In genomic region chr11:76025080-76025583, GRCm38 (mm10) we compare ENCODE assay signal across 15 mouse cellular contexts. TPM values are rescaled to one million over a fixed set of nuclear protein-coding genes. Genes with fewer than 3 reads are reported as not detected.
A peak's percentile ranks its signal among the peaks of the same experiment; 100 is the strongest.
DNase-seq lines count a peak whose midpoint lies in the region; ATAC-seq and TF ChIP-seq lines count a peak whose summit lies in the region.
"Had no signal": no experiment of that assay in that cellular context is flagged by ENCODE, and none has a peak within 500 bp of the region (broad histone marks: within the 10 kb centered on the region; RNA-seq: fewer than 3 reads in every experiment).

No protein-coding gene starts in this region.

- DNase-seq in gastrocnemius, adult 2 months: no peak
- no peak for DNase-seq in gastrocnemius, postnatal 4 days (ENCODE audit: low spot score in 2 of 2)
- no peak for DNase-seq in lung, postnatal 25 days (ENCODE audit: low spot score)
- no peak for DNase-seq in hindbrain, embryonic 11.5 days (ENCODE audit: low spot score)
- DNase-seq: adrenal gland, postnatal 25 days; cerebellum, adult 8-10 months; heart, postnatal 36 days; kidney, adult 9 months; thymus, adult 2 months had no signal

- 54% methylated on average over 7 of the region's 7 CpGs for WGBS in lung, embryonic 16.5 days
- 77% methylated on average over 7 of the region's 7 CpGs for WGBS in intestine, embryonic 16.5 days
- WGBS in stomach, embryonic 14.5 days: 64% methylated on average over 7 of the region's 7 CpGs
- WGBS in hindbrain, embryonic 11.5 days: 74% methylated on average over 7 of the region's 7 CpGs
- 69% methylated on average over 7 of the region's 7 CpGs for WGBS in hindbrain, embryonic 16.5 days

- no peak for ATAC-seq in lung, embryonic 16.5 days (ENCODE audit: low read depth)
- no peak for ATAC-seq in intestine, embryonic 16.5 days
- ATAC-seq in stomach, embryonic 14.5 days (ENCODE audit: insufficient number of reproducible peaks, insufficient read depth, low FRiP score, low read depth): no peak
- no peak for ATAC-seq in hindbrain, embryonic 11.5 days (ENCODE audit: low FRiP score)
- ATAC-seq in hindbrain, embryonic 16.5 days: no peak
- ATAC-seq: midbrain, embryonic 16.5 days had no signal

- peak overlapping the region; percentile 89 for H3K27ac ChIP-seq in gastrocnemius, adult 2 months
- H3K27ac ChIP-seq in lung, embryonic 16.5 days (ENCODE audit: low read length): no peak overlapping the region
- no peak overlapping the region for H3K27ac ChIP-seq in intestine, embryonic 16.5 days (ENCODE audit: low read length)
- no peak overlapping the region for H3K27ac ChIP-seq in stomach, embryonic 14.5 days (ENCODE audit: low read length)
- H3K27ac ChIP-seq in hindbrain, embryonic 11.5 days (ENCODE audit: low read depth, low read length): no peak overlapping the region
- no peak overlapping the region for H3K27ac ChIP-seq in hindbrain, embryonic 16.5 days (ENCODE audit: low read depth, low read length)
- H3K27ac ChIP-seq: liver, embryonic 14.5 days had no signal

- no peak for TF ChIP-seq CTCF in gastrocnemius, adult 2 months (IDR thresholded peaks at IDR 0.05)

- H3K27me3 ChIP-seq in lung, embryonic 16.5 days (ENCODE audit: control insufficient read depth, insufficient read depth, low read depth, low read length): no peaks in the 10 kb centered on the region
- no peaks in the 10 kb centered on the region for H3K27me3 ChIP-seq in intestine, embryonic 16.5 days (replicated peaks; ENCODE audit: control insufficient read depth, insufficient read depth, low read length)
- no peaks in the 10 kb centered on the region for H3K27me3 ChIP-seq in stomach, embryonic 14.5 days (ENCODE audit: control insufficient read depth, insufficient read depth, low read length)
- 0 out of 2 replicates have a peak, but pooled peaks cover 3% of the 10 kb centered on the region for H3K27me3 ChIP-seq in hindbrain, embryonic 11.5 days (ENCODE audit: control insufficient read depth, insufficient read depth, low read length)
- H3K27me3 ChIP-seq in hindbrain, embryonic 16.5 days (replicated peaks; ENCODE audit: control insufficient read depth, insufficient read depth, low read length): no peaks in the 10 kb centered on the region

- H3K4me3 ChIP-seq in gastrocnemius, adult 2 months: peak overlapping the region; percentile 94
- H3K4me3 ChIP-seq in lung, embryonic 16.5 days (ENCODE audit: low read length): peak overlapping the region; percentile 86
- H3K4me3 ChIP-seq in intestine, embryonic 16.5 days (ENCODE audit: low read length): peak overlapping the region; percentile 92
- no peak overlapping the region for H3K4me3 ChIP-seq in stomach, embryonic 14.5 days (ENCODE audit: low read depth, low read length)
- H3K4me3 ChIP-seq in hindbrain, embryonic 11.5 days (ENCODE audit: low read depth, low read length): no peak overlapping the region
- no peak overlapping the region for H3K4me3 ChIP-seq in hindbrain, embryonic 16.5 days (ENCODE audit: low read length)

- H3K4me2 ChIP-seq in lung, embryonic 16.5 days (ENCODE audit: low read depth, low read length): 0 out of 2 replicates have a peak overlapping the region, but pooled peaks have one; percentile 78
- peak overlapping the region; percentile 86 for H3K4me2 ChIP-seq in intestine, embryonic 16.5 days (ENCODE audit: low read depth, low read length)
- peak overlapping the region; percentile 69; the same call in 1 of the 2 replicates for H3K4me2 ChIP-seq in stomach, embryonic 14.5 days (replicated peaks; ENCODE audit: low read depth, low read length)
- no peak overlapping the region for H3K4me2 ChIP-seq in hindbrain, embryonic 11.5 days (replicated peaks; ENCODE audit: low read depth, low read length)
- no peak overlapping the region for H3K4me2 ChIP-seq in hindbrain, embryonic 16.5 days (ENCODE audit: low read length)

- no peak overlapping the region for H3K9ac ChIP-seq in lung, embryonic 16.5 days (ENCODE audit: low read length)
- H3K9ac ChIP-seq in intestine, embryonic 16.5 days (ENCODE audit: low read depth, low read length): peak overlapping the region; percentile 40
- no peak overlapping the region for H3K9ac ChIP-seq in stomach, embryonic 14.5 days (replicated peaks; ENCODE audit: low read depth, low read length)
- no peak overlapping the region for H3K9ac ChIP-seq in hindbrain, embryonic 11.5 days (ENCODE audit: low read depth, low read length)
- no peak overlapping the region for H3K9ac ChIP-seq in hindbrain, embryonic 16.5 days (ENCODE audit: low read depth, low read length)
- H3K9ac ChIP-seq: liver, embryonic 14.5 days had no signal

- H3K9me3 ChIP-seq in lung, embryonic 16.5 days (ENCODE audit: control insufficient read depth, low read length): no peaks in the 10 kb centered on the region
- H3K9me3 ChIP-seq in intestine, embryonic 16.5 days (ENCODE audit: control insufficient read depth, low read length): no peaks in the 10 kb centered on the region
- H3K9me3 ChIP-seq in stomach, embryonic 14.5 days (ENCODE audit: control insufficient read depth, low read depth, low read length): no peaks in the 10 kb centered on the region
- H3K9me3 ChIP-seq in hindbrain, embryonic 11.5 days (ENCODE audit: control insufficient read depth, low read length): no peaks in the 10 kb centered on the region
- no peaks in the 10 kb centered on the region for H3K9me3 ChIP-seq in hindbrain, embryonic 16.5 days (ENCODE audit: control insufficient read depth, low read length)

- peaks cover 24% of the 10 kb centered on the region for H3K4me1 ChIP-seq in lung, embryonic 16.5 days (replicated peaks; ENCODE audit: control insufficient read depth, insufficient read depth, low read length)
- H3K4me1 ChIP-seq in intestine, embryonic 16.5 days (ENCODE audit: control insufficient read depth, insufficient read depth, low read length): peaks cover 18% of the 10 kb centered on the region
- peaks cover 15% of the 10 kb centered on the region; the same call in 1 of the 2 replicates for H3K4me1 ChIP-seq in stomach, embryonic 14.5 days (ENCODE audit: control insufficient read depth, insufficient read depth, low read length)
- peaks cover 9% of the 10 kb centered on the region for H3K4me1 ChIP-seq in hindbrain, embryonic 11.5 days (replicated peaks; ENCODE audit: control insufficient read depth, insufficient read depth, low read length)
- peaks cover 13% of the 10 kb centered on the region for H3K4me1 ChIP-seq in hindbrain, embryonic 16.5 days (ENCODE audit: control insufficient read depth, insufficient read depth, low read depth, low read length)

- peaks cover 5% of the 10 kb centered on the region; the same call in 1 of the 2 replicates for H3K36me3 ChIP-seq in lung, embryonic 16.5 days (ENCODE audit: control insufficient read depth, insufficient read depth, low read length)
- 0 out of 2 replicates have a peak, but pooled peaks cover 3% of the 10 kb centered on the region for H3K36me3 ChIP-seq in intestine, embryonic 16.5 days (ENCODE audit: control insufficient read depth, insufficient read depth, low read length)
- H3K36me3 ChIP-seq in stomach, embryonic 14.5 days (ENCODE audit: control insufficient read depth, insufficient read depth, low read length): peaks cover 20% of the 10 kb centered on the region
- no peaks in the 10 kb centered on the region for H3K36me3 ChIP-seq in hindbrain, embryonic 11.5 days (ENCODE audit: control insufficient read depth, insufficient read depth, low read length)
- H3K36me3 ChIP-seq in hindbrain, embryonic 16.5 days (ENCODE audit: control insufficient read depth, insufficient read depth, low read length): no peaks in the 10 kb centered on the region

- intact Hi-C loops in gastrocnemius, adult 2 months (cut with DNase I): loop anchor here (5.0 kb wide), 1 partner anchor 142 kb away; no protein-coding TSS in a partner anchor

RNA-seq across cellular contexts. Expression of gene Rflnb, which starts 2.5 kb away (rescaled TPM):
- 10 to 100 TPM; 13.2 to 21.8 TPM for total RNA-seq in gastrocnemius, adult 2 months (2021)
- total RNA-seq in gastrocnemius, postnatal 4 days (2021): 10 to 100 TPM; 50.1 to 59.2 TPM
- 41.7 and 42.8 TPM in 2 replicates for polyA plus RNA-seq in lung, embryonic 16.5 days (2015; fragmentation: Nextera tagmentation; extraction: Ambion mirVana)
- polyA plus RNA-seq in intestine, embryonic 16.5 days (2015; fragmentation: Nextera tagmentation; extraction: Ambion mirVana): 43.3 and 48.8 TPM in 2 replicates
- 42.8 and 44.5 TPM in 2 replicates for polyA plus RNA-seq in stomach, embryonic 14.5 days (2014; fragmentation: Nextera tagmentation; extraction: Ambion mirVana)
- polyA plus RNA-seq in hindbrain, embryonic 11.5 days (2014; fragmentation: Nextera tagmentation; extraction: Ambion mirVana): 12.9 and 14.6 TPM in 2 replicates
- polyA plus RNA-seq in hindbrain, embryonic 16.5 days (2015; fragmentation: Nextera tagmentation; extraction: Ambion mirVana): 12.8 and 13.7 TPM in 2 replicates

RNA-seq across cellular contexts. Expression of gene 1700016K19Rik, which starts 25.4 kb away (rescaled TPM):
- total RNA-seq in gastrocnemius, adult 2 months (2021): not detected
- total RNA-seq in gastrocnemius, postnatal 4 days (2021): not detected
- 10.8 and 11.8 TPM in 2 replicates for polyA plus RNA-seq in lung, embryonic 16.5 days (2015; fragmentation: Nextera tagmentation; extraction: Ambion mirVana)
- 2.1 and 2.6 TPM in 2 replicates for polyA plus RNA-seq in intestine, embryonic 16.5 days (2015; fragmentation: Nextera tagmentation; extraction: Ambion mirVana)
- 3.2 and 4.2 TPM in 2 replicates for polyA plus RNA-seq in stomach, embryonic 14.5 days (2014; fragmentation: Nextera tagmentation; extraction: Ambion mirVana)
- 3.1 and 3.6 TPM in 2 replicates for polyA plus RNA-seq in hindbrain, embryonic 11.5 days (2014; fragmentation: Nextera tagmentation; extraction: Ambion mirVana)
- 5.0 and 5.2 TPM in 2 replicates for polyA plus RNA-seq in hindbrain, embryonic 16.5 days (2015; fragmentation: Nextera tagmentation; extraction: Ambion mirVana)
- total RNA-seq: adrenal gland, postnatal 25 days; heart, postnatal 36 days had no signal
- polyA plus RNA-seq: liver, embryonic 14.5 days had no signal

Comparison
In these comparisons a context has a peak if more than half of its experiments do, and no peak if none do; other contexts are left out.
1. H3K4me3 ChIP-seq: peak in gastrocnemius, adult 2 months (single experiment), lung, embryonic 16.5 days (single experiment) and intestine, embryonic 16.5 days (single experiment); none in stomach, embryonic 14.5 days (single experiment), hindbrain, embryonic 11.5 days (single experiment) and hindbrain, embryonic 16.5 days (single experiment).
2. H3K4me2 ChIP-seq: peak in lung, embryonic 16.5 days (single experiment), intestine, embryonic 16.5 days (single experiment) and stomach, embryonic 14.5 days (single experiment); none in hindbrain, embryonic 11.5 days (single experiment) and hindbrain, embryonic 16.5 days (single experiment).